Mouse (Mus musculus): ENCODE measurements at regions not wholly inside any gene's neighbourhood (a gene's known extent, or its start where the extent isn't known, plus 50 kb on each side); places are given as distances from the start of the nearest gene placed in this dataset.

DNA sequence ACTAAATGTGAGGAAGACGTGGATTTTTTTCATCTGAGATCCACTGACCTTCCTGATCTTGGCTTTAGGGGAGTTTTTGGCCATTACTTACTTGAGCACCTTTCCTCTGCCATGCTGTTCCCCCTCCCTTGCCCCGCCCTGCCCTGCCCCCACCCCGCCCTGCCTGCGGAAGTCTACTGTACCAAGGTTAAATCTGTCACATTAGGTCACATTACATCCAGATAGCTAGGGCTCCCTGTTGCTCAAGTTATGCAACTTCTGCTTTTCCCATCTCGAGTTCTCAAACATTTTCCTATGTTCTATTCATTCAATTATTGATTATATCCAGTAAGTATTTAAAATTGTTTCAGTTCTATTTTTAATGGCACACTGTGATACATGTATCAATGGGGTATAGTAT lies 144.7 kb upstream of the Cnot2 start:
- no peaks in the 10 kb centered on the region for H3K9me3 ChIP-seq
- H3K4me2 ChIP-seq (replicated peaks), result no peak overlapping the region
- WGBS, result 87% methylated on average over 5 of the region's 5 CpGs

GRCm38 (mm10) chr10:116721986-116722385 lies 140.7 kb upstream of the Cnot2 start:
- H3K9ac ChIP-seq, result no peak overlapping the region
- H3K9me3 ChIP-seq, result no peaks in the 10 kb centered on the region
- no peaks in the 10 kb centered on the region for H3K36me3 ChIP-seq
- 92% methylated on average over 9 of the region's 9 CpGs for WGBS
- H3K4me2 ChIP-seq (replicated peaks), result no peak overlapping the region
- no peak overlapping the region for H3K4me3 ChIP-seq (replicated peaks)
- no peak for ATAC-seq
- H3K27me3 ChIP-seq (replicated peaks), result no peaks in the 10 kb centered on the region
- no peak overlapping the region for H3K27ac ChIP-seq
- no peaks in the 10 kb centered on the region for H3K4me1 ChIP-seq (replicated peaks)

More for the DNA sequence above, 144.7 kb upstream of the Cnot2 start:
- Histone ChIP-seq H3K27ac (no peak overlapping the region), H3K4me3 (replicated peaks) (no peak overlapping the region), H3K27me3 (replicated peaks) (no peaks in the 10 kb centered on the region), H3K9ac (no peak overlapping the region), H3K4me1 (replicated peaks) (no peaks in the 10 kb centered on the region), H3K36me3 (no peaks in the 10 kb centered on the region)
- ATAC-seq, result no peak

- Histone ChIP-seq H3K27ac (no peak overlapping the region), H3K27me3 (replicated peaks) (no peaks in the 10 kb centered on the region), H3K4me1 (replicated peaks) (no peaks in the 10 kb centered on the region), H3K9ac (no peak overlapping the region), H3K36me3 (no peaks in the 10 kb centered on the region), H3K4me3 (replicated peaks) (no peak overlapping the region), H3K4me2 (replicated peaks) (no peak overlapping the region), H3K9me3 (no peaks in the 10 kb centered on the region)
- WGBS, result 89% methylated on average over 5 of the region's 5 CpGs
- no peak for ATAC-seq
These were observed 138.3 kb upstream of the Cnot2 start for GRCm38 (mm10) chr10:116719616-116720015.

GRCm38 (mm10) chr10:116717961-116718360 lies 136.7 kb upstream of the Cnot2 start:
- no peak overlapping the region for H3K9ac ChIP-seq
- no peaks in the 10 kb centered on the region for H3K4me1 ChIP-seq (replicated peaks)
- H3K36me3 ChIP-seq, result no peaks in the 10 kb centered on the region
- no peak overlapping the region for H3K27ac ChIP-seq
- H3K9me3 ChIP-seq, result no peaks in the 10 kb centered on the region
- WGBS, result 76% methylated on average over 10 of the region's 10 CpGs
- no peak overlapping the region for H3K4me3 ChIP-seq (replicated peaks)
- H3K27me3 ChIP-seq (replicated peaks), result no peaks in the 10 kb centered on the region
- no peak for ATAC-seq
- no peak overlapping the region for H3K4me2 ChIP-seq (replicated peaks)

GRCm38 (mm10) chr10:116717017-116717643 lies 135.8 kb upstream of the Cnot2 start:
- Histone ChIP-seq H3K27ac (no peak overlapping the region), H3K9me3 (no peaks in the 10 kb centered on the region), H3K36me3 (no peaks in the 10 kb centered on the region), H3K9ac (no peak overlapping the region), H3K4me2 (replicated peaks) (no peak overlapping the region), H3K4me3 (replicated peaks) (no peak overlapping the region), H3K4me1 (replicated peaks) (no peaks in the 10 kb centered on the region), H3K27me3 (replicated peaks) (no peaks in the 10 kb centered on the region)
- WGBS, result 81% methylated on average over 4 of the region's 4 CpGs
- no peak for ATAC-seq

GRCm38 (mm10) chr10:116713456-116713855 lies 132.1 kb upstream of the Cnot2 start:
- no peaks in the 10 kb centered on the region for H3K9me3 ChIP-seq
- H3K27me3 ChIP-seq (replicated peaks), result no peaks in the 10 kb centered on the region
- no peak overlapping the region for H3K4me3 ChIP-seq (replicated peaks)
- H3K4me1 ChIP-seq (replicated peaks), result no peaks in the 10 kb centered on the region
- no peak overlapping the region for H3K4me2 ChIP-seq (replicated peaks)
- no peak for ATAC-seq
- 63% methylated on average over 11 of the region's 11 CpGs for WGBS
- no peak overlapping the region for H3K27ac ChIP-seq
- no peaks in the 10 kb centered on the region for H3K36me3 ChIP-seq
- H3K9ac ChIP-seq, result no peak overlapping the region

GRCm38 (mm10) chr10:116707025-116707424 lies 125.7 kb upstream of the Cnot2 start:
- Histone ChIP-seq H3K9me3 (no peaks in the 10 kb centered on the region), H3K4me3 (replicated peaks) (no peak overlapping the region), H3K27me3 (replicated peaks) (no peaks in the 10 kb centered on the region), H3K4me2 (replicated peaks) (no peak overlapping the region), H3K9ac (no peak overlapping the region), H3K27ac (no peak overlapping the region), H3K4me1 (replicated peaks) (no peaks in the 10 kb centered on the region), H3K36me3 (no peaks in the 10 kb centered on the region)
- WGBS, result 75% methylated on average over 6 of the region's 6 CpGs
- no peak for ATAC-seq

GRCm38 (mm10) chr10:116701281-116701680 lies 120.0 kb upstream of the Cnot2 start:
- no peak for ATAC-seq
- no peak overlapping the region for H3K27ac ChIP-seq

DNA sequence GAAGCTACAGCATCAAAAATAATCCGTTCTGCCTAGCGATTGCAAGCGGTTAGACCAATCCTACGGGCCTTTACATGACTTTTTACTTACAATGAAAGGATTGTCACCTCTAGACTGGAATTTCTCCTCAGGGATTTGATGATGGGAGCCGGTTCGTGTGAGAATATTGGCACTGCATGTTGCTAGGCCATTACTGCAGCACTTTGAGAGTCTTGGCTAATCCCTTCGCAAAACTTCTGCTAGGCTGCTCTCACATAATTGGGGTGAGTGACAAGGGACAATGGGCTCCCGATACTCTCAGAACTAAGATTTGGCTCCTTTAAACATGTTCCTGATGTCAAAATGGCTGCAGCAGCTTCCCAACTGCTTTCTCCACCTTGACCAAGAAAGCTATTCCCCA lies 118.4 kb upstream of the Cnot2 start:
- Histone ChIP-seq H3K4me3 (replicated peaks) (no peak overlapping the region), H3K9ac (no peak overlapping the region), H3K36me3 (no peaks in the 10 kb centered on the region), H3K4me2 (replicated peaks) (no peak overlapping the region), H3K27me3 (replicated peaks) (no peaks in the 10 kb centered on the region), H3K9me3 (no peaks in the 10 kb centered on the region), H3K4me1 (replicated peaks) (no peaks in the 10 kb centered on the region), H3K27ac (no peak overlapping the region)
- WGBS, result 86% methylated on average over 8 of the region's 8 CpGs
- no peak for ATAC-seq

More at GRCm38 (mm10) chr10:116701281-116701680, 120.0 kb upstream of the Cnot2 start:
- no peak overlapping the region for H3K4me2 ChIP-seq (replicated peaks)
- H3K27me3 ChIP-seq (replicated peaks), result no peaks in the 10 kb centered on the region
- no peak overlapping the region for H3K4me3 ChIP-seq (replicated peaks)
- H3K4me1 ChIP-seq (replicated peaks), result no peaks in the 10 kb centered on the region
- no peaks in the 10 kb centered on the region for H3K36me3 ChIP-seq
- WGBS, result 78% methylated on average over 5 of the region's 5 CpGs
- no peaks in the 10 kb centered on the region for H3K9me3 ChIP-seq
- H3K9ac ChIP-seq, result no peak overlapping the region

GRCm38 (mm10) chr10:116697628-116698316 lies 116.5 kb upstream of the Cnot2 start:
- H3K27me3 ChIP-seq (replicated peaks), result no peaks in the 10 kb centered on the region
- H3K4me3 ChIP-seq (replicated peaks), result no peak overlapping the region
- 67% methylated on average over 14 of the region's 14 CpGs for WGBS
- H3K4me1 ChIP-seq (replicated peaks), result no peaks in the 10 kb centered on the region
- no peak overlapping the region for H3K9ac ChIP-seq
- no peak overlapping the region for H3K4me2 ChIP-seq (replicated peaks)
- no peak for ATAC-seq
- no peak overlapping the region for H3K27ac ChIP-seq
- H3K36me3 ChIP-seq, result no peaks in the 10 kb centered on the region
- no peaks in the 10 kb centered on the region for H3K9me3 ChIP-seq

GRCm38 (mm10) chr10:116693816-116694215 lies 112.5 kb upstream of the Cnot2 start:
- no peaks in the 10 kb centered on the region for H3K36me3 ChIP-seq
- no peaks in the 10 kb centered on the region for H3K27me3 ChIP-seq (replicated peaks)
- no peaks in the 10 kb centered on the region for H3K4me1 ChIP-seq (replicated peaks)
- H3K27ac ChIP-seq, result no peak overlapping the region
- no peaks in the 10 kb centered on the region for H3K9me3 ChIP-seq
- H3K4me2 ChIP-seq (replicated peaks), result no peak overlapping the region
- no peak for ATAC-seq
- no peak overlapping the region for H3K4me3 ChIP-seq (replicated peaks)
- no peak overlapping the region for H3K9ac ChIP-seq
- WGBS, result 91% methylated on average over 3 of the region's 3 CpGs

- no peak overlapping the region for H3K4me2 ChIP-seq (replicated peaks)
- no peak overlapping the region for H3K9ac ChIP-seq
- H3K27ac ChIP-seq, result no peak overlapping the region
- H3K36me3 ChIP-seq, result no peaks in the 10 kb centered on the region
- 88% methylated on average over 11 of the region's 11 CpGs for whole genome bisulfite sequencing
- no peak overlapping the region for H3K4me3 ChIP-seq (replicated peaks)
- ATAC-seq, result no peak
- no peaks in the 10 kb centered on the region for H3K27me3 ChIP-seq (replicated peaks)
- no peaks in the 10 kb centered on the region for H3K4me1 ChIP-seq (replicated peaks)
- H3K9me3 ChIP-seq, result no peaks in the 10 kb centered on the region
These were observed 105.4 kb upstream of the Cnot2 start for GRCm38 (mm10) chr10:116686741-116687140.

DNA sequence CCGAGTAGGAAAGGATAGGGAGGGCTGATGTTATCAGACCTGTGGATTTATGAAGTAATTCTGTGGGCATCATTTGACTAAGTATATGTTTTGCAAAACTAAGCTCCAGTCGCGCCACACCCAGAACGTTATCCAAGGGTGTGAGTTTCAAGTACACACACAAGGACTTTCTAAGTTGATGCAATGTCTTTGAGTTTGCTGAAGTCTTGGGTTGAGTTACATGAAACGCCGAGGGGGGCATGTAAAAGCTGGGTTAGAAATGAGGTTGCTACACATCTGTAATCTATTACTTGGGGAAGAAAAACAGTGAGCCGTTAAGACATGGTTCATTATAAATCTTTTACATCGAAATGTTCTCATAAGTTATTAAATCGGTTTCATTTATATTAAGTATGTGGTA lies 102.1 kb upstream of the Cnot2 start:
- Histone ChIP-seq H3K27ac (no peak overlapping the region), H3K27me3 (replicated peaks) (no peaks in the 10 kb centered on the region), H3K9me3 (no peaks in the 10 kb centered on the region), H3K36me3 (no peaks in the 10 kb centered on the region), H3K4me2 (replicated peaks) (no peak overlapping the region), H3K9ac (no peak overlapping the region), H3K4me3 (replicated peaks) (no peak overlapping the region), H3K4me1 (replicated peaks) (no peaks in the 10 kb centered on the region)
- ATAC-seq, result no peak
- 86% methylated on average over 9 of the region's 9 CpGs for WGBS

All from intestine, embryonic 15.5 days (tissue).